10 mouse cellular contexts compared by ENCODE assay signal in genomic region chr19:4712156-4712780, GRCm38 (mm10). TPM values are rescaled to one million over a fixed set of nuclear protein-coding genes. Genes with fewer than 3 reads are reported as not detected.
DNase-seq lines count a peak whose midpoint lies in the region; ATAC-seq and TF ChIP-seq lines count a peak whose summit lies in the region.
"Had no signal": no experiment of that assay in that cellular context is flagged by ENCODE, and none has a peak within 500 bp of the region (broad histone marks: within the 10 kb centered on the region; RNA-seq: fewer than 3 reads in every experiment).

No protein-coding gene starts in this region.

- under 1% methylated on average over 59 of the region's 60 CpGs for WGBS in heart, embryonic 14.5 days
- under 1% methylated on average over 40 of the region's 60 CpGs for WGBS in forebrain, embryonic 13.5 days
- 1% methylated on average over 59 of the region's 60 CpGs for WGBS in liver, embryonic 14.5 days (ENCODE audit: insufficient replicate concordance)

- H3K4me3 ChIP-seq in heart, embryonic 14.5 days (ENCODE audit: control insufficient read depth in 1 of 2, insufficient read depth in 1 of 2, low read depth in 1 of 2, low read length in 2 of 2): peak overlapping the region; percentile 49 to 54
- peak overlapping the region; percentile 84 for H3K4me3 ChIP-seq in forebrain, embryonic 13.5 days
- H3K4me3 ChIP-seq in liver, embryonic 14.5 days (ENCODE audit: insufficient read depth in 1 of 2, low read depth in 2 of 2, low read length in 2 of 2): peak overlapping the region in 1 of 2 experiments; percentile 30; a peak in 3 of 4 replicates

- no peak overlapping the region for H3K27ac ChIP-seq in heart, embryonic 14.5 days (replicated peaks in 1 of 2; ENCODE audit: control insufficient read depth in 1 of 2, insufficient read depth in 1 of 2, low read depth in 2 of 2, low read length in 2 of 2)
- H3K27ac ChIP-seq in forebrain, embryonic 13.5 days: peak overlapping the region; percentile 90
- H3K27ac ChIP-seq in liver, embryonic 14.5 days: no peak overlapping the region

- no peak for TF ChIP-seq CTCF in brain, embryonic 14.5 days (IDR thresholded peaks at IDR 0.05; ENCODE audit: borderline replicate concordance, extremely low read depth, insufficient read depth, insufficient read length)
- TF ChIP-seq CTCF in liver, embryonic 14.5 days (IDR thresholded peaks at IDR 0.05; ENCODE audit: low read depth): no peak

- H3K4me2 ChIP-seq in heart, embryonic 14.5 days (ENCODE audit: low read length): peak overlapping the region; percentile 96
- peak overlapping the region; percentile 80 for H3K4me2 ChIP-seq in forebrain, embryonic 13.5 days
- peak overlapping the region; percentile 54 for H3K4me2 ChIP-seq in liver, embryonic 14.5 days (ENCODE audit: low read depth)

- H3K9me3 ChIP-seq in heart, embryonic 14.5 days (ENCODE audit: control insufficient read depth, low read length): no peaks in the 10 kb centered on the region
- H3K9me3 ChIP-seq in forebrain, embryonic 13.5 days (replicated peaks): no peaks in the 10 kb centered on the region
- no peaks in the 10 kb centered on the region for H3K9me3 ChIP-seq in liver, embryonic 14.5 days (ENCODE audit: control insufficient read depth, low read length)

- no peak for TF ChIP-seq EP300 in liver, embryonic 14.5 days (IDR thresholded peaks at IDR 0.05; ENCODE audit: low read depth)

- peaks cover 79% of the 10 kb centered on the region for H3K27me3 ChIP-seq in heart, embryonic 14.5 days (ENCODE audit: control insufficient read depth, insufficient read depth, low read length)
- no peaks in the 10 kb centered on the region for H3K27me3 ChIP-seq in forebrain, embryonic 13.5 days
- peaks cover 51% of the 10 kb centered on the region for H3K27me3 ChIP-seq in liver, embryonic 14.5 days (ENCODE audit: control insufficient read depth, insufficient read depth, low read length)

- DNase-seq in heart, postnatal 10 days: no peak
- DNase-seq in brain, embryonic 14.5 days (ENCODE audit: low read depth): peak; percentile 67
- no peak for DNase-seq in liver, embryonic 14.5 days (ENCODE audit: low read depth in 3 of 3, low spot score in 3 of 3)
- DNase-seq in spleen, adult 12 weeks (ENCODE audit: low spot score): no peak
- DNase-seq in layer of hippocampus, adult 18-20 months (ENCODE audit: low spot score in 2 of 2): no peak

- TF ChIP-seq POLR2A in brain, embryonic 14.5 days (IDR thresholded peaks at IDR 0.05; ENCODE audit: borderline replicate concordance, extremely low read depth, insufficient read depth, insufficient read length, poor library complexity, severe bottlenecking): no peak; the same call in 1 of the 2 replicates

- H3K9ac ChIP-seq in heart, embryonic 14.5 days (ENCODE audit: low read length): peak overlapping the region; percentile 58
- peak overlapping the region; percentile 95 for H3K9ac ChIP-seq in forebrain, embryonic 13.5 days
- H3K9ac ChIP-seq in liver, embryonic 14.5 days (replicated peaks): no peak overlapping the region

- H3K4me1 ChIP-seq in heart, embryonic 14.5 days (ENCODE audit: control insufficient read depth in 2 of 2, insufficient read depth in 2 of 2, low read length in 2 of 2): peaks cover 5 to 7% of the 10 kb centered on the region in 2 experiments; a peak in 3 of 4 replicates
- H3K4me1 ChIP-seq in forebrain, embryonic 13.5 days: peaks cover 27% of the 10 kb centered on the region
- no peaks in the 10 kb centered on the region for H3K4me1 ChIP-seq in liver, embryonic 14.5 days (replicated peaks; ENCODE audit: control insufficient read depth in 2 of 2, insufficient read depth in 2 of 2, low read length in 1 of 2)

- ATAC-seq in heart, embryonic 14.5 days (ENCODE audit: insufficient number of reproducible peaks, insufficient read depth, low FRiP score, low read depth): 0 out of 2 replicates have a peak, but pooled peaks have one; percentile 13
- ATAC-seq in forebrain, embryonic 13.5 days: peak; percentile 65
- ATAC-seq in liver, embryonic 14.5 days (ENCODE audit: insufficient read depth): no peak
- ATAC-seq in activated CD4-positive, CD25-positive, alpha-beta regulatory T cell, adult 4 months: no peak

- H3K36me3 ChIP-seq in heart, embryonic 14.5 days (ENCODE audit: control insufficient read depth, insufficient read depth, low read length): no peaks in the 10 kb centered on the region
- H3K36me3 ChIP-seq in forebrain, embryonic 13.5 days (ENCODE audit: poor library complexity, severe bottlenecking): no peaks in the 10 kb centered on the region
- no peaks in the 10 kb centered on the region for H3K36me3 ChIP-seq in liver, embryonic 14.5 days (replicated peaks; ENCODE audit: control insufficient read depth, insufficient read depth, low read depth)
- H3K36me3 ChIP-seq: G1E had no signal

- intact Hi-C loops in heart, postnatal 10 days (cut with DNase I): no loop called here

RNA-seq across cellular contexts. Expression of gene Sptbn2, which starts 1.3 kb away (rescaled TPM):
- polyA plus RNA-seq in heart, embryonic 14.5 days (2014; fragmentation: Nextera tagmentation; extraction: Ambion mirVana): 0.24 and 0.27 TPM in 2 replicates
- total RNA-seq in heart, postnatal 10 days (2021): under 1 TPM; 0.35 to 0.65 TPM
- polyA plus RNA-seq in brain, embryonic 14.5 days (2012; rRNA removed): 23.4 and 57.0 TPM in 2 replicates
- polyA plus RNA-seq in forebrain, embryonic 13.5 days (2015; fragmentation: Nextera tagmentation; extraction: Ambion mirVana): 18.1 and 20.8 TPM in 2 replicates
- 0.04 and 0.08 TPM in 2 replicates for polyA plus RNA-seq in liver, embryonic 14.5 days (2012; rRNA removed)
- polyA plus RNA-seq in liver, embryonic 14.5 days (2014; fragmentation: Nextera tagmentation; extraction: Ambion mirVana): 0.03 and 0.15 TPM in 2 replicates
- total RNA-seq in layer of hippocampus, adult 18-20 months (2021): 100 to 1,000 TPM; 561 to 574 TPM
- under 1 TPM; 0.11 to 0.17 TPM for polyA plus RNA-seq in activated CD4-positive, CD25-positive, alpha-beta regulatory T cell, adult 4 months (2017; shearing (Covaris generic))

RNA-seq across cellular contexts. Expression of gene Gm960, which starts 13.8 kb away (rescaled TPM):
- 1.1 TPM in 2 replicates for polyA plus RNA-seq in heart, embryonic 14.5 days (2014; fragmentation: Nextera tagmentation; extraction: Ambion mirVana)
- not detected for total RNA-seq in heart, postnatal 10 days (2021)
- polyA plus RNA-seq in brain, embryonic 14.5 days (2012; rRNA removed): 3.3 and 4.3 TPM in 2 replicates
- 4.1 and 5.8 TPM in 2 replicates for polyA plus RNA-seq in forebrain, embryonic 13.5 days (2015; fragmentation: Nextera tagmentation; extraction: Ambion mirVana)
- polyA plus RNA-seq in liver, embryonic 14.5 days (2012; rRNA removed): 0.01 and 0.20 TPM in 2 replicates
- 0.75 TPM in 1 of 2 replicates, not detected in the other for polyA plus RNA-seq in liver, embryonic 14.5 days (2014; fragmentation: Nextera tagmentation; extraction: Ambion mirVana)
- total RNA-seq in layer of hippocampus, adult 18-20 months (2021): 1 to 10 TPM; 1.1 to 1.6 TPM
- not detected for polyA plus RNA-seq in activated CD4-positive, CD25-positive, alpha-beta regulatory T cell, adult 4 months (2017; shearing (Covaris generic))
- polyA plus RNA-seq: G1E; large intestine, adult 2 months had no signal

RNA-seq across cellular contexts. Expression of gene Rbm4b, which starts 44.0 kb away (rescaled TPM):
- polyA plus RNA-seq in heart, embryonic 14.5 days (2014; fragmentation: Nextera tagmentation; extraction: Ambion mirVana): 34.1 and 35.2 TPM in 2 replicates
- total RNA-seq in heart, postnatal 10 days (2021): 1 to 10 TPM; 6.5 to 6.7 TPM
- polyA plus RNA-seq in brain, embryonic 14.5 days (2012; rRNA removed): 97.3 and 97.9 TPM in 2 replicates
- 188 and 192 TPM in 2 replicates for polyA plus RNA-seq in forebrain, embryonic 13.5 days (2015; fragmentation: Nextera tagmentation; extraction: Ambion mirVana)
- polyA plus RNA-seq in liver, embryonic 14.5 days (2012; rRNA removed): 3.3 and 3.4 TPM in 2 replicates
- 8.4 and 9.5 TPM in 2 replicates for polyA plus RNA-seq in liver, embryonic 14.5 days (2014; fragmentation: Nextera tagmentation; extraction: Ambion mirVana)
- 10 to 100 TPM; 20.1 to 21.0 TPM for total RNA-seq in layer of hippocampus, adult 18-20 months (2021)
- 100 to 1,000 TPM in 1 of 2 experiments, 10 to 100 TPM in 1; 87.2 to 107 TPM for polyA plus RNA-seq in activated CD4-positive, CD25-positive, alpha-beta regulatory T cell, adult 4 months (2017; shearing (Covaris generic))

Comparison
In these comparisons a context has a peak if more than half of its experiments do, and no peak if none do; other contexts are left out.
1. ATAC-seq: peak in heart, embryonic 14.5 days (single experiment) and forebrain, embryonic 13.5 days (single experiment); none in liver, embryonic 14.5 days (single experiment) and activated CD4-positive, CD25-positive, alpha-beta regulatory T cell, adult 4 months (single experiment).
2. RNA of gene Sptbn2, which starts 1.3 kb away (polyA plus RNA-seq): 23.4 to 57.0 TPM in brain, embryonic 14.5 days and 18.1 to 20.8 TPM in forebrain, embryonic 13.5 days; 0.24 to 0.27 TPM in heart, embryonic 14.5 days, 0.11 to 0.17 TPM in activated CD4-positive, CD25-positive, alpha-beta regulatory T cell, adult 4 months and 0.03 to 0.15 TPM in liver, embryonic 14.5 days; every median in the first group is over 10 times any median in the second.
3. Peak in every context shown above with its lines, with median percentiles within 50 percentile points of each other: H3K4me2 ChIP-seq.